Mouse (Mus musculus) liver, embryonic 14.5 days (tissue): ENCODE data around the gene Sun3. TPM values are rescaled to one million over a fixed set of nuclear protein-coding genes. Genes with fewer than 3 reads are reported as not detected.

Experiments used
- ATAC-seq: fragments of 200-750 bp; cut with Nextera tagmentation; 2 replicates; pipeline ENCODE4 v1.8.0; 2017; ENCODE audit warnings: moderate number of reproducible peaks, mild to moderate bottlenecking, moderate library complexity; ENCODE audit not compliant: insufficient read depth
- DNase-seq, 3 experiments: peaks; one replicate each; pipeline ENCODE4 v3.0.0-alpha.2; 2012 to 2013; ENCODE audit warnings: low read depth in 3 of 3, low spot score in 3 of 3
- H3K27ac ChIP-seq: fragments of 300-500 bp; sonication (generic); 2 replicates; pipeline ENCODE4 v1.5.1; 2014; ENCODE audit warnings: moderate library complexity, mild to moderate bottlenecking, control low read depth, inconsistent platforms
- H3K27me3 ChIP-seq: fragments of 300-500 bp; sonication (generic); 2 replicates; pipeline ENCODE4 v1.6.1; 2014; ENCODE audit warnings: mild to moderate bottlenecking, low read length, moderate library complexity; ENCODE audit not compliant: control insufficient read depth, insufficient read depth
- H3K36me3 ChIP-seq: fragments of 300-500 bp; sonication (generic); replicated peaks from 2 replicates; pipeline ENCODE4 v1.6.1; 2014; ENCODE audit warnings: low read depth; ENCODE audit not compliant: control insufficient read depth, insufficient read depth
- H3K4me1 ChIP-seq, 2 experiments: fragments of 200-500 bp in 1 of 2; fragments of 300-500 bp in 1 of 2; sonication (generic) in 1 of 2; replicated peaks; 2 replicates each; pipeline ENCODE4 v1.6.1; 2012 to 2014; ENCODE audit warnings: antibody characterized with exemption in 1 of 2, inconsistent platforms in 1 of 2, low read length in 1 of 2; ENCODE audit not compliant: control insufficient read depth in 2 of 2, insufficient read depth in 2 of 2
- H3K4me2 ChIP-seq: fragments of 300-500 bp; sonication (generic); 2 replicates; pipeline ENCODE4 v1.6.1; 2014; ENCODE audit warnings: low read depth, mild to moderate bottlenecking, control low read depth, moderate library complexity
- H3K4me3 ChIP-seq, 2 experiments: fragments of 200-500 bp in 1 of 2; fragments of 300-500 bp in 1 of 2; sonication (generic) in 1 of 2; 2 replicates each; pipeline ENCODE4 v1.5.1; 2012 to 2014; ENCODE audit warnings: low read depth in 2 of 2, low read length in 2 of 2, mild to moderate bottlenecking in 2 of 2, control low read depth in 1 of 2, inconsistent platforms in 1 of 2, moderate library complexity in 1 of 2; ENCODE audit not compliant: insufficient read depth in 1 of 2
- H3K9ac ChIP-seq: fragments of 300-500 bp; sonication (generic); replicated peaks from 2 replicates; pipeline ENCODE4 v1.6.1; 2014; ENCODE audit warnings: mild to moderate bottlenecking, control low read depth, moderate library complexity
- H3K9me3 ChIP-seq: fragments of 300-500 bp; sonication (generic); 2 replicates; pipeline ENCODE4 v1.6.1; 2016; ENCODE audit warnings: low read length, mixed read lengths; ENCODE audit not compliant: control insufficient read depth
- CTCF ChIP-seq: IDR thresholded peaks from 2 replicates; pipeline ENCODE4 v1.5.1; 2016; ENCODE audit warnings: antibody characterized with exemption, low read depth, control low read depth
- EP300 ChIP-seq: IDR thresholded peaks from 2 replicates; pipeline ENCODE4 v1.6.1; 2016; ENCODE audit warnings: antibody characterized with exemption, low read depth
- WGBS: fragments of 180-500 bp; shearing (Covaris S2); extraction: QIAGEN DNeasy Blood & Tissue Kit; methylation state at CpG from one replicate; pipeline ENCODE4 v1.1.7; 2014; ENCODE audit not compliant: insufficient replicate concordance; 5-methylcytosine and 5-hydroxymethylcytosine counted together
- polyA plus RNA-seq, 2 experiments: library from polyadenylated mRNA; depleted of rRNA in 1 of 2; stranded (reverse) in 1 of 2; unstranded in 1 of 2; fragments of >200 nt; fragmentation: Nextera tagmentation in 1 of 2; extraction: Ambion mirVana in 1 of 2; gene quantifications; 2 replicates each; pipeline versions ENCODE4 v1.2.1 to v1.2.3; 2012 to 2014

The Sun3 gene
- polyA plus RNA-seq, 2 experiments, result not detected

GRCm38 (mm10) chr11:9018491-9019267, 30.1 kb downstream of the Sun3 start:
- no peak overlapping the region for H3K27ac ChIP-seq
- no peak for ATAC-seq
- H3K4me3 ChIP-seq, result no peak overlapping the region
- H3K9me3 ChIP-seq, result no peaks in the 10 kb centered on the region
- 44% methylated on average over 6 of the region's 6 CpGs for WGBS
- H3K4me2 ChIP-seq, result no peak overlapping the region
- DNase-seq, result no peak
- no peak for TF ChIP-seq CTCF
- no peak for TF ChIP-seq EP300
- no peaks in the 10 kb centered on the region for H3K36me3 ChIP-seq
- peaks cover 0 to 2% of the 10 kb centered on the region in 2 experiments; a peak in 1 of 4 replicates for H3K4me1 ChIP-seq
- H3K9ac ChIP-seq, result no peak overlapping the region
- H3K27me3 ChIP-seq, result no peaks in the 10 kb centered on the region

- H3K4me3 ChIP-seq, result no peak overlapping the region
- TF ChIP-seq CTCF (no peak), EP300 (no peak)
- H3K4me2 ChIP-seq, result no peak overlapping the region
- no peak overlapping the region for H3K27ac ChIP-seq
- H3K9me3 ChIP-seq, result no peaks in the 10 kb centered on the region
- no peaks in the 10 kb centered on the region for H3K27me3 ChIP-seq
- H3K4me1 ChIP-seq, result peaks cover 3 to 4% of the 10 kb centered on the region in 2 experiments; a peak in 3 of 4 replicates
- 66% methylated on average over 3 of the region's 3 CpGs for WGBS
- H3K36me3 ChIP-seq, result no peaks in the 10 kb centered on the region
- H3K9ac ChIP-seq, result no peak overlapping the region
- ATAC-seq, result no peak
- DNase-seq, result no peak
Observed at GRCm38 (mm10) chr11:9014740-9015139, 34.1 kb downstream of the Sun3 start.

GRCm38 (mm10) chr11:9011348-9011747, 37.4 kb downstream of the Sun3 start:
- no peaks in the 10 kb centered on the region for H3K27me3 ChIP-seq
- H3K4me1 ChIP-seq, result peaks cover 6% of the 10 kb centered on the region in 2 experiments
- peak; percentile 52 for ATAC-seq
- DNase-seq, result no peak
- peak overlapping the region; percentile 91 to 96 for H3K4me3 ChIP-seq
- H3K36me3 ChIP-seq, result peaks cover 9% of the 10 kb centered on the region
- H3K9me3 ChIP-seq, result no peaks in the 10 kb centered on the region
- TF ChIP-seq EP300 (no peak), CTCF (no peak)
- WGBS, result 0% methylated on average over 3 of the region's 3 CpGs
- no peak overlapping the region for H3K27ac ChIP-seq
- peak overlapping the region; percentile 94 for H3K9ac ChIP-seq
- H3K4me2 ChIP-seq, result peak overlapping the region; percentile 89

- H3K4me2 ChIP-seq, result peak within 1 kb of the TSS; percentile 89
- TF ChIP-seq CTCF, result no peak
- 0 out of 2 replicates have a peak, but pooled peaks have one; percentile 5 for TF ChIP-seq EP300
- peak within 1 kb of the TSS; percentile 94 for H3K9ac ChIP-seq
- ATAC-seq (peak; percentile 94), DNase-seq (peak; percentile 64 to 73 (median 67))
- peak within 1 kb of the TSS; percentile 61 for H3K27ac ChIP-seq
- H3K4me1 ChIP-seq, result peaks cover 6% of the 10 kb centered on the region in 2 experiments
- under 1% methylated on average over 43 of the region's 43 CpGs for WGBS
- H3K9me3 ChIP-seq, result no peaks in the 10 kb centered on the region
- peaks cover 12% of the 10 kb centered on the region for H3K36me3 ChIP-seq
- H3K27me3 ChIP-seq, result no peaks in the 10 kb centered on the region
- peak within 1 kb of the TSS; percentile 91 to 96 for H3K4me3 ChIP-seq
Observed at GRCm38 (mm10) chr11:9010853-9011339, 37.9 kb downstream of the Sun3 start, which contains the start of gene Hus1. TSS of gene Hus1 (minus strand) at chr11:9011191.

- TF ChIP-seq EP300 (no peak), CTCF (no peak)
- H3K4me2 ChIP-seq, result peak overlapping the region; percentile 89
- H3K9me3 ChIP-seq, result no peaks in the 10 kb centered on the region
- WGBS, result 2% methylated on average over 7 of the region's 7 CpGs
- H3K36me3 ChIP-seq, result peaks cover 15% of the 10 kb centered on the region
- peaks cover 6% of the 10 kb centered on the region in 2 experiments for H3K4me1 ChIP-seq
- ATAC-seq (peak; percentile 61), DNase-seq (peak in 2 of 3 experiments; percentile 23 to 29)
- peak overlapping the region; percentile 94 for H3K9ac ChIP-seq
- no peaks in the 10 kb centered on the region for H3K27me3 ChIP-seq
- H3K4me3 ChIP-seq, result peak overlapping the region; percentile 91 to 96
- H3K27ac ChIP-seq, result peak overlapping the region; percentile 61
Observed at GRCm38 (mm10) chr11:9010416-9010815, 38.4 kb downstream of the Sun3 start.
